Mouse (Mus musculus) frontal cortex, postnatal 10 days (tissue): ENCODE measurements around the gene Stx7.

Experiments used
- DNase-seq, 2 experiments: peaks; one replicate each; pipeline ENCODE4 v3.0.0; 2022; ENCODE audit warnings: low spot score in 2 of 2, mixed read lengths in 1 of 2

The Stx7 gene

GRCm38 (mm10) chr10:24167978-24168583 is 19.0 kb downstream of the Stx7 start:
- no peak for DNase-seq

GRCm38 (mm10) chr10:24168854-24169253 is 19.8 kb downstream of the Stx7 start:
- DNase-seq, result no peak

- no peak for DNase-seq
Observed at GRCm38 (mm10) chr10:24171906-24172459, 22.9 kb downstream of the Stx7 start.

GRCm38 (mm10) chr10:24173210-24174001 is 24.3 kb downstream of the Stx7 start:
- DNase-seq, result no peak

- DNase-seq, result no peak
Observed at GRCm38 (mm10) chr10:24190392-24190791, 41.3 kb downstream of the Stx7 start.

- DNase-seq, result no peak
Observed at GRCm38 (mm10) chr10:24191977-24192376, 42.9 kb downstream of the Stx7 start.

- DNase-seq, result no peak
Observed at GRCm38 (mm10) chr10:24199303-24199702, 50.2 kb downstream of the Stx7 start.

GRCm38 (mm10) chr10:24200099-24200498 is 51.0 kb downstream of the Stx7 start:
- DNase-seq, result no peak

- DNase-seq, result no peak
Observed at GRCm38 (mm10) chr10:24210075-24210474, 61.0 kb downstream of the Stx7 start.

GRCm38 (mm10) chr10:24213297-24213696 is 64.2 kb downstream of the Stx7 start:
- no peak for DNase-seq

GRCm38 (mm10) chr10:24217558-24218268 is 68.6 kb downstream of the Stx7 start:
- no peak for DNase-seq

GRCm38 (mm10) chr10:24220931-24221330 is 71.8 kb downstream of the Stx7 start:
- DNase-seq, result no peak

GRCm38 (mm10) chr10:24222911-24223310 is 73.8 kb downstream of the Stx7 start:
- no peak for DNase-seq

- no peak for DNase-seq
Observed at GRCm38 (mm10) chr10:24223449-24224143, 74.5 kb downstream of the Stx7 start, which contains the start of gene Moxd1. Gene Moxd1 (plus strand): TSS chr10:24223517.

GRCm38 (mm10) chr10:24224591-24224990 is 75.5 kb downstream of the Stx7 start:
- DNase-seq, result no peak

GRCm38 (mm10) chr10:24228318-24229183 is 79.4 kb downstream of the Stx7 start:
- DNase-seq, result no peak

GRCm38 (mm10) chr10:24232281-24232680 is 83.2 kb downstream of the Stx7 start:
- no peak for DNase-seq

GRCm38 (mm10) chr10:24235426-24236283 is 86.6 kb downstream of the Stx7 start:
- peak in 1 of 2 experiments; percentile 21 for DNase-seq
